Mouse (Mus musculus) olfactory bulb, adult 2 months (tissue): ENCODE measurements around the gene Abl1. TPM values are rescaled to one million over a fixed set of nuclear protein-coding genes. Genes with fewer than 3 reads are reported as not detected.

Source experiments
- H3K27ac ChIP-seq: fragments of 200-500 bp; 2 replicates; pipeline ENCODE4 v1.5.1; 2012; ENCODE audit warnings: low read depth, low read length; ENCODE audit not compliant: insufficient read depth
- H3K4me1 ChIP-seq: fragments of 200-500 bp; 2 replicates; pipeline ENCODE4 v1.6.1; 2012; ENCODE audit warnings: low read length; ENCODE audit not compliant: control insufficient read depth, insufficient read depth
- H3K4me3 ChIP-seq: fragments of 200-500 bp; 2 replicates; pipeline ENCODE4 v1.5.1; 2012; ENCODE audit warnings: mild to moderate bottlenecking, low read depth, low read length, moderate library complexity; ENCODE audit not compliant: insufficient read depth
- CTCF ChIP-seq: fragments of 200-500 bp; IDR thresholded peaks from 2 replicates; pipeline ENCODE4 v1.5.1; 2012; ENCODE audit warnings: low read depth, mild to moderate bottlenecking, low read length, moderate library complexity; ENCODE audit not compliant: insufficient read depth
- POLR2A ChIP-seq: fragments of 200-500 bp; IDR thresholded peaks from 2 replicates; pipeline ENCODE4 v1.6.1; 2012; ENCODE audit warnings: mild to moderate bottlenecking, low read depth, low read length, moderate library complexity; ENCODE audit not compliant: insufficient read depth
- WGBS: fragments of 180-500 bp; shearing (Covaris S2); methylation state at CpG from one replicate; pipeline ENCODE4 v1.1.7; 2018; 5-methylcytosine and 5-hydroxymethylcytosine counted together
- polyA plus RNA-seq: library from polyadenylated mRNA; stranded (reverse); fragments of >200 nt; gene quantifications from 2 replicates; pipeline ENCODE4 v1.2.4, GENCODE M21; 2012; ENCODE audit warnings: low replicate concordance; ENCODE audit not compliant: missing spikeins, insufficient read depth, insufficient read length

Abl1 gene
- polyA plus RNA-seq, 1 experiment: not detected

DNA sequence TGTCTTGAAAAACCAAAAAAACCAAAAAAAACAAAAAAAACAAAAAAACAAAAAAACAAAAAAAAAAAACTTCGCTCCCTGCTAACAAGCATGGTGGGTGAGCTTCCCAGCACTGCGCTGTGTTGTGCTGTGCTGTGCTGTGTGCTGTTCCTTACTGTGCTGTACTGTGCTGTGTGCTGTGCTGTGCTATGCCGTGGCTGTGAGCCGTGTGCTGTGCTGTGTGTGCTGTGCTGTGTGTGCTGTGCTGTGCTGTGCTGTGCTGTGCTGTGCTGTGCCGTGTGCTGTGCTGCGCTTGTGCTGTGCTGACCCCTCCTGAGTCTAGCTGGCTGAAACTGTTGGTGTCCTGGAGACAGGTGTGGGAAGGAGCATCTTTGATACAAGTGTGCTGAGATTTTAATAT lies 78.9 kb downstream of the Abl1 start:
- no peak for TF ChIP-seq CTCF
- TF ChIP-seq POLR2A: no peak
- WGBS: 95% methylated on average over 6 of the region's 6 CpGs
- Histone ChIP-seq H3K27ac (no peak overlapping the region), H3K4me3 (no peak overlapping the region), H3K4me1 (peaks cover 27% of the 10 kb centered on the region)

DNA sequence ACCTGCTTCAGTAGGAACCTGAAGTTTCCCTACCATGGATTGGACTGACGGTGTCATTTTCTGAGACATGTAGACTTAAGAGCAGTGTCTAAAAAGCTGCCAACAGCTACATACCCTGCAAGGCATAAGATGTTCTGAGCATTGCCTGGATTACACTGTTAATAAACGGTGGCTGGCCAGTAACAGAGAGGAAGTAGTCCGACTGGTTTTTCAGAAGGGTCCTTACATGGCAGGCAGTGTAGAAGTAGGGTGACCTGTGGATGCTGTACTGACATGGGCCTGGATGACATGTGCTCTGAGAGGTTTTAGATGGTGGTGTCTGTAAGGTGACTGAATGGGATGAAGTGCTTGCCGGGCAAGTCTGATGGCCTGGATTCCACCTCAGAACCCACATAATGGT lies 79.6 kb downstream of the Abl1 start:
- H3K4me3 ChIP-seq: no peak overlapping the region
- H3K27ac ChIP-seq: no peak overlapping the region
- H3K4me1 ChIP-seq: peaks cover 24% of the 10 kb centered on the region
- TF ChIP-seq CTCF: no peak
- no peak for TF ChIP-seq POLR2A
- 81% methylated on average over 4 of the region's 4 CpGs for WGBS

DNA sequence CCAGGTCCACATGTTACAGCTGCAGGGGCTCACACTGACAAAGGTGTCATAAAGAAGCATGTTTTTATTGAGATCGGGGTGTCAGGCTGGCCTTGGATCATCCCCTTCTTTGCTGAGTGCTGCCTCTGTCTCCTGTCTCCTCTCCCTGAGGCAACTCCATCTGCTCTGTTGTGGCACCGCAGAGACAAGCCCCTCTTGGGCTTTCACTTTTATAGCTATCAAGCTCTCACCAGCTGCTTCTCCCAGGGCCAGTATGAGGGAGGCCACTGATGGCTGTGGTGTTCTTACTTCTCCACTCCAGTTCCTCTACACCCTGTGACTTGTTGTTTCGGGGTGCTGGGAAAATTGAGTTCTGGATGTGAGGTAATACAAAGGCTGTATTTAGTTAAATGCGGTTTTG lies 80.9 kb downstream of the Abl1 start:
- WGBS: 55% methylated on average over 4 of the region's 4 CpGs
- H3K4me1 ChIP-seq: peaks cover 21% of the 10 kb centered on the region
- TF ChIP-seq POLR2A (no peak), CTCF (no peak)

DNA sequence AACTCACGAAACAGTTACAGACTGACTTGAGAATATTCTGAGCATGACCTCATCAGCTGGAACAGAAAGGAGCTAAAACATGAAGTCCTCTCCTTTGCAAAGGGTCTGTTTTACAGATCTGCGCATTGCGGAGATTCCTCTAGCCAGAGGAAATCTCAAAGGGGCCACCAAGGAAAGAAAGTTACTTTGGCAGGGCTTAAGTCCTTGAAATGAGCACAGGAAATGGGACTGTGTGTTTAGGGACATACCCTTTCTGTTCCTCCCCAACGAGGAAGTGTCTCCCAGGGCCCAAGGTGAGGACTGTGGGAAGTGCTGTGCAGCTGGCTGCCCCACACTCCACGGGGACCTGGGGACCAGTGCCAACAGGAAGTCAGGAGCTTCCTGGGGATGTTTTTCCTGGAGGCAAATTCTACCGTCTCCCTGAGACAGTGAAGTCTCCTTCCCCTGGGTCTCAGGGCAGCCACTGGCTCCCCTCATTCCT lies 81.5 kb downstream of the Abl1 start:
- Histone ChIP-seq H3K27ac (peak overlapping the region; percentile 20; the same call in 1 of the 2 replicates), H3K4me1 (peaks cover 21% of the 10 kb centered on the region), H3K4me3 (no peak overlapping the region)
- WGBS: 45% methylated on average over 6 of the region's 6 CpGs
- TF ChIP-seq POLR2A: no peak
- no peak for TF ChIP-seq CTCF

More for the DNA sequence above, 80.9 kb downstream of the Abl1 start:
- Histone ChIP-seq H3K27ac (0 out of 2 replicates have a peak overlapping the region, but pooled peaks have one; percentile 20), H3K4me3 (no peak overlapping the region)

GRCm38 (mm10) chr2:31770781-31771441 lies 82.7 kb downstream of the Abl1 start:
- TF ChIP-seq POLR2A: no peak
- no peak for TF ChIP-seq CTCF
- no peak overlapping the region for H3K4me3 ChIP-seq
- H3K4me1 ChIP-seq: peaks cover 21% of the 10 kb centered on the region
- 45% methylated on average over 7 of the region's 7 CpGs for WGBS
- H3K27ac ChIP-seq: peak overlapping the region; percentile 1; the same call in 1 of the 2 replicates

DNA sequence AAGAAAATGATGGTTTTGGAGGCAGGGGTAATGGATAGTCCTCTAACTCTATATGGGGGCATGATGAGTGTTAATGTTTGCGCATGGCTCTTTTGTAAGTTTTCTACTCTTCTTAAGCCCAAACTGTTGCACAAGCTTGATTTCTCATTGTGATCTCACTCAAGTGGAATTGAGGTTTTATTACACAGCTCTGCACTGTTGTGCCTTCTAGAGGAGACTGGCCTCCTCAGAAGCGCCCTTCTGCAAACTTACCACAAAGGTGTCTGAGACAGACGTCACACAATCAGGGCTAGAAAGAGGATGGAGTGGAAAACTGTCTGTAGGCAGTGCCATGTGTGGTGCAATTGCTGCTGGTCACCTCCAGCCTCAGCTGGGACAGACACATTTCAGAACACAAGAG lies 88.3 kb downstream of the Abl1 start:
- 98% methylated on average over 3 of the region's 3 CpGs for WGBS
- Histone ChIP-seq H3K4me1 (peaks cover 2% of the 10 kb centered on the region), H3K4me3 (no peak overlapping the region), H3K27ac (no peak overlapping the region)
- no peak for TF ChIP-seq POLR2A
- no peak for TF ChIP-seq CTCF

DNA sequence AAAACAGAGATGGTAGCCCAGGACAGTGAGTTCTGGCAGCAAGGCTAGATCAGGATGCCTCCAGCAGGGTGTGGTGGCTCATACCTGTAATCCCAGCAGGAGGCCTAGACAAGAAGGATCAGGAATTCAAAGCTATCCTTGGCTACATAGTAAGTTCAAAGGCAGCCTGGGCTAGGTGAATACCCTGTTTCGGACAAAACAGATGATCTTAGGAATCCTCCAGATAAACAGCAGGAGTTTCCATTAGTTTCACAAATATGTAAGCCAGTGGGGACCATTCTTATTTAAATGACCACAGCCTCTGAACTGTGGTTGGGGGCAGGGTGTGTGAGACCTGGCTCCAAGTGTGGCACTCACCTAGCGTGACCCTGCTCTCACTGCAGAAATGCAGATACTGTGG lies 91.1 kb downstream of the Abl1 start:
- no peak overlapping the region for H3K4me3 ChIP-seq
- no peaks in the 10 kb centered on the region for H3K4me1 ChIP-seq
- WGBS: 95% methylated on average over 2 of the region's 2 CpGs
- no peak overlapping the region for H3K27ac ChIP-seq
- no peak for TF ChIP-seq CTCF

DNA sequence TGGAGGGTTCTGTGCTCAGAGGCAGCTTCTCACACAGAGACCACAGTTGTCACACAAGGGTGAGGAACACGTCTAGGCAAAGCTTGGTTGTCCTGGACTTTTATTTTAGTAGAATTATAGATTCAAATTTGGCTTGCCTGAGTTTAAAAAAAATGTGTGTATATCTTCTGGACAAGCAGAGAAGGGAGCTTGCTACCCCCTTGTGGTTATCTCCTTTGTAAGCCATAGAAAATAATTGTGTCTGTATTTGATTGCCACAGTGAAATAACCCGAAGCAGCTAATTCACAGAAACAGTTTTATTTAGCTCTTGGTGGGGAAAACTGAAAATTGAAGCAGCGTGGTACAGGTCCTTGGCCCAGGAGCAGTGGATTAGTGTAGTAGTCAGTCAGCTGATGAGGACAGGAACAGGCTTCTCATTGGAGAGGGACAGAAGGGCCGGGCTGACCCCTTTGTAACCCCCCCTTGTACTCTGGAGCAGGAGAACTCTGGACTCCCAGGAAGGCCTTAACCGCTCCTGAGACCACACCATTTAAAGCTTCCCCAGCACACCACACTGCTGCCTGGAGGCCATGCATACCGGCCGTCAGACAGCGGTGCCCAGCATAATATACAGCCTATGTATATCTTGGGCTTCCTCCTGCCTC lies 94.9 kb downstream of the Abl1 start:
- no peak overlapping the region for H3K27ac ChIP-seq
- 78% methylated on average over 8 of the region's 8 CpGs for WGBS
- no peak overlapping the region for H3K4me3 ChIP-seq
- H3K4me1 ChIP-seq: peaks cover 8% of the 10 kb centered on the region
- TF ChIP-seq CTCF (no peak), POLR2A (no peak)

- Histone ChIP-seq H3K27ac (no peak overlapping the region), H3K4me3 (no peak overlapping the region), H3K4me1 (peaks cover 20% of the 10 kb centered on the region)
- WGBS: 28% methylated on average over 9 of the region's 9 CpGs
- TF ChIP-seq POLR2A: no peak
- TF ChIP-seq CTCF: no peak; the same call in 1 of the 2 replicates
These were observed 96.9 kb downstream of the Abl1 start for GRCm38 (mm10) chr2:31785074-31785473.

DNA sequence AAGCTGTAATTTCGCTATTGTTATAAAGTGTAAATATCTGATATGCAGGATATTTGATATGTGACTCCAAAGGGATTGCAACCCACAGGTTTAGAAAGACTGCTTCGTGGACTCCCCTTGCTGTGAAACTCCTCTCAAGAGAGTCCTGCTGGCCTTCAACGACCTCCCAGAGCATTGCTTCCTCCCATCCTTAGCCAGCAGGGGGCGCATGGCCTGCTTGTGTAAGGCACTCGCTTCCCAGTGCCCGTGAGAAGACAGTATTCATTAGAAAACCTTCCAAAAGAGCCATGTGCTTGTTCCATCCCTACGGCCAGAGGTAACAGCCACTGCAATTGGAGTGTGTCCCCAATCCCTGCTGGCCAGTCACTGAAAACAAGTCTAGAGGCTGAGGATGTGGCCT lies 98.9 kb downstream of the Abl1 start:
- WGBS: 13% methylated on average over 7 of the region's 7 CpGs
- Histone ChIP-seq H3K27ac (no peak overlapping the region), H3K4me3 (no peak overlapping the region), H3K4me1 (peaks cover 34% of the 10 kb centered on the region)
- TF ChIP-seq CTCF: peak; percentile 72
- TF ChIP-seq POLR2A: no peak
